Comparison of ENCODE assay signal across 17 mouse cellular contexts in the genomic region with DNA sequence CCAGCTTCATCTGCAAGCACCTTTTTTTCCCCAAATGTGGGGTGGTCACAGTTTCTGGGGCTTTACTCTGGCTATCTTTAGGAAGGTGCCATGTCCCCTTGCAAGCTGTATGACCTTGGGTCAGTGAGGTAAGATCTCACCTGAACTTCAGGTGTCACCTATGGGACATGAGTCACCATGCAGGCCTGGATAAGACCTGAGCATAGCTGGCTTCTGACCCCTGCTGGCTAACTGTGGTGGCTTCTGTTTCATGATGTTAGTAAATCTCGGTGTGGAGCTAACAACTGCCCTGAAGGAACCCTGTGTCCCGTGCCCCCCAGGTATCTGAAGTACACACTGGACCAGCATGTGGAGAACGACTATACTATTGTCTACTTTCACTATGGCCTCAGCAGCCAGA. TPM values are rescaled to one million over a fixed set of nuclear protein-coding genes. Genes with fewer than 3 reads are reported as not detected.
DNase-seq lines count a peak whose midpoint lies in the region; TF ChIP-seq lines count a peak whose summit lies in the region.
"Had no signal": no experiment of that assay in that cellular context is flagged by ENCODE, and none has a peak within 500 bp of the region (broad histone marks: within the 10 kb centered on the region; RNA-seq: fewer than 3 reads in every experiment).

No protein-coding gene starts in this region.

- H3K27ac ChIP-seq in kidney, adult 2 months (ENCODE audit: insufficient read depth, low read depth, low read length), result no peak overlapping the region
- no peak overlapping the region for H3K27ac ChIP-seq in ES-Bruce4 (ENCODE audit: insufficient read depth, low read length)
- H3K27ac ChIP-seq: heart, embryonic 13.5 days; kidney, embryonic 15.5 days; liver, embryonic 13.5 days; neural tube, embryonic 12.5 days had no signal

- no peaks in the 10 kb centered on the region for H3K27me3 ChIP-seq in kidney, adult 2 months (replicated peaks; ENCODE audit: control insufficient read depth, insufficient read depth, low read length)
- no peaks in the 10 kb centered on the region for H3K27me3 ChIP-seq in ES-Bruce4 (ENCODE audit: control insufficient read depth, insufficient read depth, low read length, poor library complexity, severe bottlenecking)
- no peaks in the 10 kb centered on the region; the same call in 1 of the 2 replicates for H3K27me3 ChIP-seq in splenic B cell, adult 2 months (ENCODE audit: control insufficient read depth, insufficient read depth, low read length, poor library complexity, severe bottlenecking)
- H3K27me3 ChIP-seq: heart, embryonic 13.5 days; kidney, embryonic 15.5 days; liver, embryonic 13.5 days; neural tube, embryonic 12.5 days had no signal

- no peaks in the 10 kb centered on the region for H3K36me3 ChIP-seq in kidney, adult 2 months (ENCODE audit: control insufficient read depth, insufficient read depth, low read length)
- H3K36me3 ChIP-seq in ES-Bruce4 (ENCODE audit: control insufficient read depth, insufficient read depth, low read length, poor library complexity, severe bottlenecking), result no peaks in the 10 kb centered on the region
- H3K36me3 ChIP-seq in splenic B cell, adult 2 months (ENCODE audit: control insufficient read depth, insufficient read depth, low read length, poor library complexity, severe bottlenecking), result no peaks in the 10 kb centered on the region
- H3K36me3 ChIP-seq: G1E; heart, embryonic 13.5 days; kidney, embryonic 15.5 days; liver, embryonic 13.5 days; neural tube, embryonic 12.5 days had no signal

- H3K4me1 ChIP-seq in kidney, adult 2 months (ENCODE audit: control insufficient read depth, insufficient read depth, low read length), result no peaks in the 10 kb centered on the region
- H3K4me1 ChIP-seq in ES-Bruce4 (ENCODE audit: control insufficient read depth, insufficient read depth, low read length), result peaks cover 8% of the 10 kb centered on the region

- no peaks in the 10 kb centered on the region for H3K9me3 ChIP-seq in ES-Bruce4 (replicated peaks; ENCODE audit: control insufficient read depth, insufficient read depth, low read length, poor library complexity, severe bottlenecking)
- H3K9me3 ChIP-seq: heart, embryonic 13.5 days; kidney, embryonic 15.5 days; liver, embryonic 13.5 days; neural tube, embryonic 12.5 days had no signal

- no peak overlapping the region for H3K4me3 ChIP-seq in kidney, adult 2 months (ENCODE audit: insufficient read depth, low read depth, low read length)
- no peak overlapping the region for H3K4me3 ChIP-seq in ES-Bruce4 (ENCODE audit: low read depth, low read length)
- H3K4me3 ChIP-seq: heart, embryonic 13.5 days; kidney, embryonic 15.5 days; liver, embryonic 13.5 days; neural tube, embryonic 12.5 days had no signal

- H3K9ac ChIP-seq in ES-Bruce4 (ENCODE audit: low read depth, poor library complexity, severe bottlenecking), result no peak overlapping the region
- H3K9ac ChIP-seq: heart, embryonic 13.5 days; kidney, embryonic 15.5 days; liver, embryonic 13.5 days; neural tube, embryonic 12.5 days had no signal

- peak; percentile 31; the same call in 1 of the 2 replicates for TF ChIP-seq CTCF in kidney, adult 2 months (conservative IDR thresholded peaks at IDR 0.05; ENCODE audit: insufficient read depth, insufficient read length, low read depth, low read length)
- peak; percentile 18 for TF ChIP-seq CTCF in ES-Bruce4 (IDR thresholded peaks at IDR 0.05; ENCODE audit: low read depth, low read length)

- DNase-seq in kidney, adult 2 months, result no peak
- DNase-seq in kidney, adult 9 months, result no peak
- DNase-seq in lung, postnatal 36 days, result peak; percentile 18
- no peak for DNase-seq in lung, adult 18-20 months
- DNase-seq in splenic B cell, adult 2 months (ENCODE audit: low read depth, low spot score), result peak; percentile 56
- no peak for DNase-seq in frontal cortex, postnatal 25 days (ENCODE audit: low spot score in 2 of 2)
- DNase-seq: cerebellum, postnatal 10 days; gastrocnemius, postnatal 36 days; heart, postnatal 4 days; left cerebral cortex, postnatal 4 days; liver, embryonic 13.5 days; thymus, postnatal 4 days had no signal

- TF ChIP-seq EP300 in ES-Bruce4 (IDR thresholded peaks at IDR 0.05; ENCODE audit: insufficient read depth, low read depth, low read length), result no peak

- 72% methylated on average over 3 of the region's 3 CpGs for WGBS in kidney, adult 2 months

- no peak for TF ChIP-seq POLR2A in kidney, adult 2 months (IDR thresholded peaks at IDR 0.05; ENCODE audit: low read depth, low read length)
- TF ChIP-seq POLR2A in ES-Bruce4 (IDR thresholded peaks at IDR 0.05; ENCODE audit: insufficient read depth, low read length), result no peak

RNA-seq across cellular contexts. Expression of a gene that starts 21.7 kb away (rescaled TPM):
- 4.7 and 5.3 TPM in 2 replicates for polyA plus RNA-seq in kidney, adult 2 months (2012; rRNA removed)
- 41.1 and 43.9 TPM in 2 replicates for polyA plus RNA-seq in ES-Bruce4 (2011; ENCODE audit: insufficient read depth, insufficient read length, low read depth, missing spikeins)
- polyA plus RNA-seq: G1E had no signal

Comparison
In these comparisons a context has a peak if more than half of its experiments do, and no peak if none do; other contexts are left out.
1. DNase-seq: peak in lung, postnatal 36 days (single experiment) and splenic B cell, adult 2 months (single experiment); none in kidney, adult 2 months (single experiment), kidney, adult 9 months (single experiment), lung, adult 18-20 months (0 of 2) and frontal cortex, postnatal 25 days (0 of 2).